Mouse (Mus musculus): Measurements from ENCODE around the gene Timp3.
A peak's percentile ranks its signal among the peaks of the same experiment; 100 is the strongest.

Timp3 gene

GRCm38 (mm10) chr10:86297307-86297706 is 2.9 kb upstream of the Timp3 start:
- no peak for DNase-seq (ENCODE audit: low spot score in 2 of 2)

GRCm38 (mm10) chr10:86298326-86298725 is 1.8 kb upstream of the Timp3 start:
- no peak for DNase-seq (ENCODE audit: low spot score in 2 of 2)

GRCm38 (mm10) chr10:86299795-86300194 is 377 bp upstream of the Timp3 start:
- no peak for DNase-seq (ENCODE audit: low spot score in 2 of 2)

GRCm38 (mm10) chr10:86301117-86301490 is 932 bp downstream of the Timp3 start:
- no peak for DNase-seq (ENCODE audit: low spot score in 2 of 2)

- DNase-seq (ENCODE audit: low spot score in 2 of 2), result no peak
Measured at GRCm38 (mm10) chr10:86301593-86302317, 1.6 kb downstream of the Timp3 start.

- DNase-seq (ENCODE audit: low spot score in 2 of 2), result no peak
Measured at GRCm38 (mm10) chr10:86302318-86302648, 2.1 kb downstream of the Timp3 start.

- DNase-seq (ENCODE audit: low spot score in 2 of 2), result peak; percentile 7 to 17
Measured at GRCm38 (mm10) chr10:86302761-86303494, 2.8 kb downstream of the Timp3 start.

GRCm38 (mm10) chr10:86303495-86303876 is 3.3 kb downstream of the Timp3 start:
- no peak for DNase-seq (ENCODE audit: low spot score in 2 of 2)

GRCm38 (mm10) chr10:86304583-86304982 is 4.4 kb downstream of the Timp3 start:
- DNase-seq (ENCODE audit: low spot score in 2 of 2), result no peak

GRCm38 (mm10) chr10:86307235-86307634 is 7.1 kb downstream of the Timp3 start:
- no peak for DNase-seq (ENCODE audit: low spot score in 2 of 2)

GRCm38 (mm10) chr10:86310527-86310926 is 10.4 kb downstream of the Timp3 start:
- DNase-seq (ENCODE audit: low spot score in 2 of 2), result no peak

GRCm38 (mm10) chr10:86312976-86313375 is 12.8 kb downstream of the Timp3 start:
- DNase-seq (ENCODE audit: low spot score in 2 of 2), result no peak

GRCm38 (mm10) chr10:86313448-86313847 is 13.3 kb downstream of the Timp3 start:
- no peak for DNase-seq (ENCODE audit: low spot score in 2 of 2)

GRCm38 (mm10) chr10:86315513-86315912 is 15.3 kb downstream of the Timp3 start:
- no peak for DNase-seq (ENCODE audit: low spot score in 2 of 2)

- no peak for DNase-seq (ENCODE audit: low spot score in 2 of 2)
Measured at GRCm38 (mm10) chr10:86317633-86318032, 17.5 kb downstream of the Timp3 start.

GRCm38 (mm10) chr10:86318552-86319140 is 18.5 kb downstream of the Timp3 start:
- DNase-seq (ENCODE audit: low spot score in 2 of 2), result no peak

- DNase-seq (ENCODE audit: low spot score in 2 of 2), result no peak
Measured at GRCm38 (mm10) chr10:86319526-86319925, 19.4 kb downstream of the Timp3 start.

GRCm38 (mm10) chr10:86320204-86320603 is 20.0 kb downstream of the Timp3 start:
- DNase-seq (ENCODE audit: low spot score in 2 of 2), result no peak

- no peak for DNase-seq (ENCODE audit: low spot score in 2 of 2)
Measured at GRCm38 (mm10) chr10:86321194-86321593, 21.0 kb downstream of the Timp3 start.

- no peak for DNase-seq (ENCODE audit: low spot score in 2 of 2)
Measured at GRCm38 (mm10) chr10:86322006-86322405, 21.8 kb downstream of the Timp3 start.

- no peak for DNase-seq (ENCODE audit: low spot score in 2 of 2)
Measured at GRCm38 (mm10) chr10:86323275-86323994, 23.3 kb downstream of the Timp3 start.

- DNase-seq (ENCODE audit: low spot score in 2 of 2), result no peak
Measured at GRCm38 (mm10) chr10:86325272-86325671, 25.1 kb downstream of the Timp3 start.

All from spleen, postnatal 36 days (tissue).